Comparison of ENCODE assay signal across 9 mouse cellular contexts in genomic region chr5:132115631-132116030, GRCm38 (mm10).
DNase-seq lines count a peak whose midpoint lies in the region; ATAC-seq and TF ChIP-seq lines count a peak whose summit lies in the region.
"Had no signal": no experiment of that assay in that cellular context is flagged by ENCODE, and none has a peak within 500 bp of the region (broad histone marks: within the 10 kb centered on the region; RNA-seq: fewer than 3 reads in every experiment).

No protein-coding gene starts in this region.

- ATAC-seq in limb, embryonic 14.5 days (ENCODE audit: low FRiP score, low read depth): no peak

- peak; percentile 57 for DNase-seq in heart, adult 11 months
- no peak for DNase-seq in heart, postnatal 36 days
- peak; percentile 65 for DNase-seq in limb, embryonic 14.5 days (ENCODE audit: low spot score)
- no peak for DNase-seq in limb, embryonic 10.5 days (ENCODE audit: low spot score)
- peak; percentile 56 to 60 for DNase-seq in cerebellum, postnatal 10 days
- DNase-seq in left cerebral cortex, adult 18-20 months (ENCODE audit: low spot score in 2 of 2): peak; percentile 23 to 34
- no peak for DNase-seq in thymus, postnatal 4 days

- intact Hi-C loops in heart, postnatal 36 days (cut with DNase I): loop anchor here (10.0 kb wide), 5 partner anchors 581 to 1949 kb away; no protein-coding TSS in a partner anchor

- no peak overlapping the region for H3K4me2 ChIP-seq in limb, embryonic 14.5 days (replicated peaks; ENCODE audit: low read depth, low read length, severe bottlenecking)
- H3K4me2 ChIP-seq: limb, embryonic 12.5 days had no signal

- WGBS in limb, embryonic 14.5 days: 68% methylated on average over 3 of the region's 3 CpGs
- WGBS in limb, embryonic 10.5 days: 78% methylated on average over 3 of the region's 3 CpGs

- H3K27me3 ChIP-seq in limb, embryonic 14.5 days (ENCODE audit: control insufficient read depth, insufficient read depth, low read length): no peaks in the 10 kb centered on the region
- H3K27me3 ChIP-seq in limb, embryonic 10.5 days (ENCODE audit: low read depth, poor library complexity, severe bottlenecking): no peaks in the 10 kb centered on the region
- H3K27me3 ChIP-seq: limb, embryonic 12.5 days had no signal

- no peaks in the 10 kb centered on the region for H3K36me3 ChIP-seq in limb, embryonic 14.5 days (ENCODE audit: control insufficient read depth, insufficient read depth, low read length)
- H3K36me3 ChIP-seq in limb, embryonic 10.5 days: no peaks in the 10 kb centered on the region
- H3K36me3 ChIP-seq: G1E; limb, embryonic 12.5 days had no signal

- TF ChIP-seq POLR2A in limb, embryonic 14.5 days (IDR thresholded peaks at IDR 0.05; ENCODE audit: borderline replicate concordance, extremely low read depth, insufficient read depth, insufficient read length): no peak

- no peak overlapping the region for H3K4me3 ChIP-seq in limb, embryonic 14.5 days (replicated peaks; ENCODE audit: low read length)
- H3K4me3 ChIP-seq in limb, embryonic 10.5 days: no peak overlapping the region
- H3K4me3 ChIP-seq: limb, embryonic 12.5 days had no signal

- H3K9me3 ChIP-seq in limb, embryonic 14.5 days (ENCODE audit: control insufficient read depth, low read length): no peaks in the 10 kb centered on the region
- H3K9me3 ChIP-seq in limb, embryonic 10.5 days (replicated peaks): no peaks in the 10 kb centered on the region
- H3K9me3 ChIP-seq: G1E; limb, embryonic 12.5 days had no signal

- peaks cover 13% of the 10 kb centered on the region for H3K4me1 ChIP-seq in limb, embryonic 14.5 days (ENCODE audit: control insufficient read depth, insufficient read depth, low read length)
- peaks cover 29% of the 10 kb centered on the region for H3K4me1 ChIP-seq in limb, embryonic 10.5 days

- no peak overlapping the region for H3K27ac ChIP-seq in limb, embryonic 14.5 days (replicated peaks; ENCODE audit: low read depth, low read length)
- no peak overlapping the region for H3K27ac ChIP-seq in limb, embryonic 10.5 days
- H3K27ac ChIP-seq: limb, embryonic 12.5 days had no signal

- H3K9ac ChIP-seq in limb, embryonic 14.5 days (ENCODE audit: low read depth, low read length, severe bottlenecking): no peak overlapping the region
- H3K9ac ChIP-seq: limb, embryonic 12.5 days had no signal

Comparison
In these comparisons a context has a peak if more than half of its experiments do, and no peak if none do; other contexts are left out.
1. DNase-seq: peak in heart, adult 11 months (single experiment), limb, embryonic 14.5 days (single experiment), cerebellum, postnatal 10 days (2 of 2) and left cerebral cortex, adult 18-20 months (2 of 2); none in heart, postnatal 36 days (0 of 2), limb, embryonic 10.5 days (single experiment) and thymus, postnatal 4 days (single experiment).